Mouse (Mus musculus) heart, adult 2 months (tissue): ENCODE data around the gene Tsr3.

Experiments used
- CTCF ChIP-seq: fragments of 200-600 bp; IDR thresholded peaks from 2 replicates; pipeline ENCODE4 v1.8.1; 2022; ENCODE audit warnings: antibody characterized with exemption, mild to moderate bottlenecking, moderate library complexity
- POLR2A ChIP-seq: fragments of 200-500 bp; IDR thresholded peaks from 2 replicates; pipeline ENCODE4 v1.6.1; 2011; ENCODE audit warnings: mild to moderate bottlenecking, low read depth, low read length, control low read depth; ENCODE audit not compliant: insufficient read depth

- TF ChIP-seq POLR2A: no peak
- no peak for TF ChIP-seq CTCF
Measured at GRCm38 (mm10) chr17:25218967-25219366, 21.0 kb upstream of the Tsr3 start.
